Mouse (Mus musculus) neural tube, embryonic 13.5 days (tissue): Measurements from ENCODE around the gene Eya4. TPM values are rescaled to one million over a fixed set of nuclear protein-coding genes. Genes with fewer than 3 reads are reported as not detected.

ENCODE experiments used
- ATAC-seq: fragments of 200-750 bp; cut with Nextera tagmentation; 2 replicates; pipeline ENCODE4 v1.8.0; 2017; ENCODE audit warnings: low read depth, mild to moderate bottlenecking, moderate TSS enrichment, moderate library complexity
- H3K27ac ChIP-seq: fragments of 300-500 bp; sonication (generic); replicated peaks from 2 replicates; pipeline ENCODE4 v1.5.1; 2015; ENCODE audit warnings: moderate library complexity, mild to moderate bottlenecking, inconsistent platforms
- H3K27me3 ChIP-seq: fragments of 300-500 bp; sonication (generic); 2 replicates; pipeline ENCODE4 v1.6.1; 2015; ENCODE audit warnings: mild to moderate bottlenecking, inconsistent platforms
- H3K36me3 ChIP-seq: fragments of 300-500 bp; sonication (generic); 2 replicates; pipeline ENCODE4 v1.6.1; 2015; ENCODE audit warnings: mild to moderate bottlenecking, inconsistent platforms
- H3K4me1 ChIP-seq: fragments of 300-500 bp; sonication (generic); replicated peaks from 2 replicates; pipeline ENCODE4 v1.6.1; 2015; ENCODE audit warnings: inconsistent platforms
- H3K4me2 ChIP-seq: fragments of 300-500 bp; sonication (generic); 2 replicates; pipeline ENCODE4 v1.6.1; 2015; ENCODE audit warnings: inconsistent platforms, mild to moderate bottlenecking, moderate library complexity
- H3K4me3 ChIP-seq: fragments of 300-500 bp; sonication (generic); 2 replicates; pipeline ENCODE4 v1.5.1; 2015; ENCODE audit warnings: mild to moderate bottlenecking, inconsistent platforms
- H3K9ac ChIP-seq: fragments of 300-500 bp; sonication (generic); 2 replicates; pipeline ENCODE4 v1.6.1; 2015; ENCODE audit warnings: moderate library complexity, mild to moderate bottlenecking, inconsistent platforms
- H3K9me3 ChIP-seq: fragments of 300-500 bp; sonication (generic); 2 replicates; pipeline ENCODE4 v1.6.1; 2016; ENCODE audit warnings: inconsistent platforms
- WGBS: fragments of 180-500 bp; shearing (Covaris S2); methylation state at CpG from one replicate; pipeline ENCODE4 v1.1.7; 2015; 5-methylcytosine and 5-hydroxymethylcytosine counted together
- polyA plus RNA-seq: library from polyadenylated mRNA; unstranded; fragments of >200 nt; fragmentation: Nextera tagmentation; extraction: Ambion mirVana; gene quantifications from 2 replicates; pipeline ENCODE4 v1.2.1, GENCODE M21; 2015

Eya4 gene
- polyA plus RNA-seq, 1 experiment from 2014 or later = 0.75 TPM

- no peaks in the 10 kb centered on the region for H3K27me3 ChIP-seq
- WGBS = 43% methylated on average over 5 of the region's 5 CpGs
- no peak overlapping the region for H3K27ac ChIP-seq
- no peak overlapping the region for H3K4me3 ChIP-seq
- no peak for ATAC-seq
- H3K9ac ChIP-seq = no peak overlapping the region
- H3K4me2 ChIP-seq = no peak overlapping the region
- H3K9me3 ChIP-seq = no peaks in the 10 kb centered on the region
- no peaks in the 10 kb centered on the region for H3K36me3 ChIP-seq
- no peaks in the 10 kb centered on the region for H3K4me1 ChIP-seq
Measured at GRCm38 (mm10) chr10:23126529-23126928, 224.1 kb downstream of the Eya4 start.

GRCm38 (mm10) chr10:23120437-23120836 is 230.1 kb downstream of the Eya4 start:
- no peak overlapping the region for H3K27ac ChIP-seq
- H3K4me1 ChIP-seq = no peaks in the 10 kb centered on the region
- no peaks in the 10 kb centered on the region for H3K9me3 ChIP-seq
- no peak for ATAC-seq
- no peak overlapping the region for H3K4me2 ChIP-seq
- H3K9ac ChIP-seq = no peak overlapping the region
- H3K36me3 ChIP-seq = no peaks in the 10 kb centered on the region
- no peak overlapping the region for H3K4me3 ChIP-seq
- 72% methylated on average over 2 of the region's 2 CpGs for WGBS
- no peaks in the 10 kb centered on the region for H3K27me3 ChIP-seq

GRCm38 (mm10) chr10:23116786-23117410 is 233.7 kb downstream of the Eya4 start:
- H3K9me3 ChIP-seq = no peaks in the 10 kb centered on the region
- no peaks in the 10 kb centered on the region for H3K36me3 ChIP-seq
- H3K27me3 ChIP-seq = no peaks in the 10 kb centered on the region
- no peak overlapping the region for H3K27ac ChIP-seq
- no peak overlapping the region for H3K4me2 ChIP-seq
- WGBS = 47% methylated on average over 10 of the region's 10 CpGs
- no peak overlapping the region; the same call in 1 of the 2 replicates for H3K9ac ChIP-seq
- no peaks in the 10 kb centered on the region for H3K4me1 ChIP-seq
- no peak overlapping the region for H3K4me3 ChIP-seq
- ATAC-seq = no peak

GRCm38 (mm10) chr10:23116063-23116462 is 234.5 kb downstream of the Eya4 start:
- no peak for ATAC-seq
- no peaks in the 10 kb centered on the region for H3K4me1 ChIP-seq
- no peak overlapping the region for H3K9ac ChIP-seq
- H3K4me2 ChIP-seq = no peak overlapping the region
- H3K36me3 ChIP-seq = no peaks in the 10 kb centered on the region
- H3K27ac ChIP-seq = no peak overlapping the region
- H3K4me3 ChIP-seq = no peak overlapping the region
- H3K27me3 ChIP-seq = no peaks in the 10 kb centered on the region
- 83% methylated on average over 8 of the region's 8 CpGs for WGBS
- no peaks in the 10 kb centered on the region for H3K9me3 ChIP-seq

- 87% methylated on average over 3 of the region's 3 CpGs for WGBS
- ATAC-seq = no peak
- no peaks in the 10 kb centered on the region for H3K27me3 ChIP-seq
- no peak overlapping the region for H3K9ac ChIP-seq
- no peak overlapping the region for H3K27ac ChIP-seq
- no peaks in the 10 kb centered on the region for H3K36me3 ChIP-seq
- H3K4me3 ChIP-seq = no peak overlapping the region
- H3K4me1 ChIP-seq = no peaks in the 10 kb centered on the region
- H3K4me2 ChIP-seq = no peak overlapping the region
- H3K9me3 ChIP-seq = no peaks in the 10 kb centered on the region
Measured at GRCm38 (mm10) chr10:23115321-23115720, 235.3 kb downstream of the Eya4 start.

GRCm38 (mm10) chr10:23108122-23108521 is 242.5 kb downstream of the Eya4 start:
- ATAC-seq = no peak
- Histone ChIP-seq H3K4me3 (no peak overlapping the region), H3K27ac (no peak overlapping the region), H3K4me1 (no peaks in the 10 kb centered on the region), H3K9ac (no peak overlapping the region), H3K4me2 (no peak overlapping the region), H3K9me3 (no peaks in the 10 kb centered on the region), H3K27me3 (no peaks in the 10 kb centered on the region), H3K36me3 (no peaks in the 10 kb centered on the region)
- 84% methylated on average over 4 of the region's 4 CpGs for WGBS

GRCm38 (mm10) chr10:23092517-23092916 is 258.1 kb downstream of the Eya4 start:
- Histone ChIP-seq H3K36me3 (no peaks in the 10 kb centered on the region), H3K27me3 (no peaks in the 10 kb centered on the region), H3K4me3 (no peak overlapping the region), H3K4me1 (no peaks in the 10 kb centered on the region), H3K9ac (no peak overlapping the region), H3K4me2 (no peak overlapping the region), H3K9me3 (no peaks in the 10 kb centered on the region), H3K27ac (no peak overlapping the region)
- WGBS = 88% methylated on average over 7 of the region's 7 CpGs
- no peak for ATAC-seq

GRCm38 (mm10) chr10:23091552-23091951 is 259.0 kb downstream of the Eya4 start:
- ATAC-seq = no peak
- Histone ChIP-seq H3K27ac (no peak overlapping the region), H3K27me3 (no peaks in the 10 kb centered on the region), H3K4me3 (no peak overlapping the region), H3K4me2 (no peak overlapping the region), H3K4me1 (no peaks in the 10 kb centered on the region), H3K36me3 (no peaks in the 10 kb centered on the region), H3K9me3 (no peaks in the 10 kb centered on the region), H3K9ac (no peak overlapping the region)
- WGBS = 32% methylated on average over 3 of the region's 3 CpGs

GRCm38 (mm10) chr10:23090323-23090722 is 260.3 kb downstream of the Eya4 start:
- Histone ChIP-seq H3K27ac (no peak overlapping the region), H3K4me2 (no peak overlapping the region), H3K9ac (no peak overlapping the region), H3K36me3 (no peaks in the 10 kb centered on the region), H3K4me3 (no peak overlapping the region), H3K27me3 (no peaks in the 10 kb centered on the region), H3K4me1 (no peaks in the 10 kb centered on the region), H3K9me3 (no peaks in the 10 kb centered on the region)
- ATAC-seq = no peak
- 95% methylated on average over 1 of the region's 1 CpGs for WGBS

- H3K36me3 ChIP-seq = no peaks in the 10 kb centered on the region
- no peak overlapping the region for H3K4me3 ChIP-seq
- no peaks in the 10 kb centered on the region for H3K9me3 ChIP-seq
- no peak for ATAC-seq
- no peak overlapping the region for H3K9ac ChIP-seq
- WGBS = 91% methylated on average over 6 of the region's 6 CpGs
- no peaks in the 10 kb centered on the region for H3K27me3 ChIP-seq
- no peak overlapping the region for H3K27ac ChIP-seq
- H3K4me1 ChIP-seq = no peaks in the 10 kb centered on the region
- no peak overlapping the region for H3K4me2 ChIP-seq
Measured at GRCm38 (mm10) chr10:23089271-23089670, 261.3 kb downstream of the Eya4 start.

GRCm38 (mm10) chr10:23088764-23089163 is 261.8 kb downstream of the Eya4 start:
- no peaks in the 10 kb centered on the region for H3K36me3 ChIP-seq
- no peaks in the 10 kb centered on the region for H3K9me3 ChIP-seq
- ATAC-seq = no peak
- H3K4me1 ChIP-seq = no peaks in the 10 kb centered on the region
- 61% methylated on average over 3 of the region's 3 CpGs for WGBS
- no peaks in the 10 kb centered on the region for H3K27me3 ChIP-seq
- no peak overlapping the region for H3K9ac ChIP-seq
- H3K4me2 ChIP-seq = no peak overlapping the region
- no peak overlapping the region for H3K4me3 ChIP-seq
- no peak overlapping the region for H3K27ac ChIP-seq

GRCm38 (mm10) chr10:23086352-23087215 is 264.0 kb downstream of the Eya4 start:
- Histone ChIP-seq H3K36me3 (no peaks in the 10 kb centered on the region), H3K4me2 (no peak overlapping the region)
- WGBS = 74% methylated on average over 21 of the region's 21 CpGs

GRCm38 (mm10) chr10:23081548-23081828 is 269.1 kb downstream of the Eya4 start:
- H3K4me3 ChIP-seq = no peak overlapping the region
- no peak overlapping the region for H3K27ac ChIP-seq
- no peak overlapping the region for H3K4me2 ChIP-seq
- no peak overlapping the region for H3K9ac ChIP-seq
- H3K36me3 ChIP-seq = no peaks in the 10 kb centered on the region
- no peak for ATAC-seq
- H3K9me3 ChIP-seq = no peaks in the 10 kb centered on the region
- H3K4me1 ChIP-seq = no peaks in the 10 kb centered on the region; the same call in 1 of the 2 replicates
- H3K27me3 ChIP-seq = no peaks in the 10 kb centered on the region
- 40% methylated on average over 4 of the region's 4 CpGs for WGBS

More at GRCm38 (mm10) chr10:23086352-23087215, 264.0 kb downstream of the Eya4 start:
- Histone ChIP-seq H3K9me3 (no peaks in the 10 kb centered on the region), H3K4me1 (no peaks in the 10 kb centered on the region), H3K9ac (no peak overlapping the region), H3K27me3 (no peaks in the 10 kb centered on the region), H3K4me3 (no peak overlapping the region), H3K27ac (no peak overlapping the region)
- peak; percentile 50; the same call in 1 of the 2 replicates for ATAC-seq
